Comparison of ENCODE assay signal across 21 mouse cellular contexts in genomic region chr1:154178541-154179155, GRCm38 (mm10). TPM values are rescaled to one million over a fixed set of nuclear protein-coding genes. Genes with fewer than 3 reads are reported as not detected.
DNase-seq lines count a peak whose midpoint lies in the region; ATAC-seq and TF ChIP-seq lines count a peak whose summit lies in the region.
"Had no signal": no experiment of that assay in that cellular context is flagged by ENCODE, and none has a peak within 500 bp of the region (broad histone marks: within the 10 kb centered on the region; RNA-seq: fewer than 3 reads in every experiment).

No protein-coding gene starts in this region.

- H3K4me3 ChIP-seq in lung, postnatal 0 days (ENCODE audit: low read depth, low read length) = no peak overlapping the region
- H3K4me3 ChIP-seq in intestine, postnatal 0 days (ENCODE audit: low read depth, low read length) = no peak overlapping the region
- no peak overlapping the region for H3K4me3 ChIP-seq in forebrain, embryonic 12.5 days (replicated peaks)
- H3K4me3 ChIP-seq: embryonic facial prominence, embryonic 12.5 days; heart, embryonic 13.5 days; hindbrain, embryonic 15.5 days had no signal

- in situ Hi-C loops in Patski (cut with MboI; ENCODE audit: low pct_unique_long_range_greater_than_20kb) = loop anchor here (5.0 kb wide), 1 partner anchor 96 kb away; no protein-coding TSS in a partner anchor

- no peak for TF ChIP-seq CTCF in lung, postnatal 0 days (IDR thresholded peaks at IDR 0.05)
- TF ChIP-seq CTCF in Patski (IDR thresholded peaks at IDR 0.05) = no peak
- TF ChIP-seq CTCF in intestine, postnatal 0 days (IDR thresholded peaks at IDR 0.05; ENCODE audit: low read depth) = no peak

- ATAC-seq in lung, postnatal 0 days = no peak
- peak; percentile 23 for ATAC-seq in Patski
- no peak for ATAC-seq in intestine, postnatal 0 days
- ATAC-seq in forebrain, embryonic 12.5 days (ENCODE audit: low FRiP score) = no peak
- ATAC-seq: forebrain, postnatal 0 days had no signal

- H3K9me3 ChIP-seq in lung, postnatal 0 days (ENCODE audit: low read length) = no peaks in the 10 kb centered on the region
- no peaks in the 10 kb centered on the region for H3K9me3 ChIP-seq in intestine, postnatal 0 days (ENCODE audit: control insufficient read depth)
- no peaks in the 10 kb centered on the region for H3K9me3 ChIP-seq in forebrain, embryonic 12.5 days
- H3K9me3 ChIP-seq: embryonic facial prominence, embryonic 12.5 days; heart, embryonic 13.5 days; hindbrain, embryonic 15.5 days had no signal

- WGBS in lung, postnatal 0 days = 73% methylated on average over 8 of the region's 8 CpGs
- 83% methylated on average over 8 of the region's 8 CpGs for WGBS in intestine, postnatal 0 days
- WGBS in forebrain, embryonic 12.5 days = 89% methylated on average over 8 of the region's 8 CpGs

- DNase-seq in lung, postnatal 0 days (ENCODE audit: low spot score) = peak; percentile 12
- DNase-seq in lung, postnatal 25 days (ENCODE audit: low spot score) = no peak
- no peak for DNase-seq in Patski (ENCODE audit: low read depth, low spot score)
- peak; percentile 76 for DNase-seq in adrenal gland, adult 8-10 months
- peak; percentile 43 to 65 for DNase-seq in adrenal gland, postnatal 36 days
- DNase-seq: cerebellum, adult 11 months; cerebellum, adult 8-10 months; cerebellum, postnatal 14 days; forebrain, postnatal 0 days; gastrocnemius, postnatal 14 days; heart, postnatal 36 days; kidney, adult 11 months had no signal

- H3K9ac ChIP-seq in lung, postnatal 0 days (replicated peaks; ENCODE audit: low read depth) = no peak overlapping the region
- no peak overlapping the region for H3K9ac ChIP-seq in intestine, postnatal 0 days (ENCODE audit: low read depth, low read length)
- no peak overlapping the region for H3K9ac ChIP-seq in forebrain, embryonic 12.5 days
- H3K9ac ChIP-seq: embryonic facial prominence, embryonic 12.5 days; forebrain, postnatal 0 days; heart, embryonic 13.5 days; hindbrain, embryonic 15.5 days had no signal

- H3K4me1 ChIP-seq in lung, postnatal 0 days (ENCODE audit: insufficient read depth, low read depth, low read length) = no peaks in the 10 kb centered on the region
- no peaks in the 10 kb centered on the region for H3K4me1 ChIP-seq in intestine, postnatal 0 days (replicated peaks; ENCODE audit: control insufficient read depth, insufficient read depth, low read length)
- H3K4me1 ChIP-seq in forebrain, embryonic 12.5 days = no peaks in the 10 kb centered on the region
- H3K4me1 ChIP-seq: heart, embryonic 13.5 days; hindbrain, embryonic 15.5 days had no signal

- no peaks in the 10 kb centered on the region for H3K27me3 ChIP-seq in lung, postnatal 0 days (replicated peaks; ENCODE audit: insufficient read depth, low read length)
- no peaks in the 10 kb centered on the region for H3K27me3 ChIP-seq in Patski
- H3K27me3 ChIP-seq in intestine, postnatal 0 days (replicated peaks; ENCODE audit: control insufficient read depth, insufficient read depth, low read length) = no peaks in the 10 kb centered on the region
- H3K27me3 ChIP-seq in forebrain, embryonic 12.5 days = no peaks in the 10 kb centered on the region
- H3K27me3 ChIP-seq: embryonic facial prominence, embryonic 12.5 days; hindbrain, embryonic 15.5 days had no signal

- no peak for TF ChIP-seq EP300 in lung, postnatal 0 days (IDR thresholded peaks at IDR 0.05)

- no peaks in the 10 kb centered on the region for H3K36me3 ChIP-seq in lung, postnatal 0 days (ENCODE audit: insufficient read depth, low read length)
- no peaks in the 10 kb centered on the region for H3K36me3 ChIP-seq in intestine, postnatal 0 days (ENCODE audit: control insufficient read depth, insufficient read depth)
- H3K36me3 ChIP-seq in forebrain, embryonic 12.5 days (replicated peaks) = no peaks in the 10 kb centered on the region
- H3K36me3 ChIP-seq: embryonic facial prominence, embryonic 12.5 days; heart, embryonic 13.5 days; hindbrain, embryonic 15.5 days had no signal

- CTCF ChIA-PET in Patski (lab: Charles Lee) = interaction anchor here (0.7 to 0.8 kb wide), 2 partner anchors 60 to 102 kb away, joined by 3 to 4 read pairs; no protein-coding TSS in a partner anchor

- H3K4me2 ChIP-seq in lung, postnatal 0 days (replicated peaks; ENCODE audit: low read depth, low read length) = no peak overlapping the region
- no peak overlapping the region for H3K4me2 ChIP-seq in intestine, postnatal 0 days (replicated peaks; ENCODE audit: low read depth)
- no peak overlapping the region for H3K4me2 ChIP-seq in forebrain, embryonic 12.5 days
- H3K4me2 ChIP-seq: embryonic facial prominence, embryonic 12.5 days; heart, embryonic 13.5 days; hindbrain, embryonic 15.5 days had no signal

- H3K27ac ChIP-seq in lung, postnatal 0 days (ENCODE audit: low read length) = no peak overlapping the region
- H3K27ac ChIP-seq in intestine, postnatal 0 days (ENCODE audit: low read depth, low read length) = no peak overlapping the region
- H3K27ac ChIP-seq in forebrain, embryonic 12.5 days = no peak overlapping the region
- H3K27ac ChIP-seq: embryonic facial prominence, embryonic 12.5 days; heart, embryonic 13.5 days; hindbrain, embryonic 15.5 days had no signal

- POLR2A ChIA-PET in Patski (lab: Charles Lee) = no interaction called here

RNA-seq across cellular contexts. Expression of gene Zfp648, which starts 22.3 kb away (rescaled TPM):
- not detected in 2 replicates for polyA plus RNA-seq in lung, postnatal 0 days (2015; fragmentation: Nextera tagmentation; extraction: Ambion mirVana)
- polyA plus RNA-seq in Patski (2021) = not detected
- under 1 TPM; 0.17 to 0.59 (median 0.36) TPM for total RNA-seq in adrenal gland, adult 8-10 months (2022)
- total RNA-seq in adrenal gland, postnatal 36 days (2021) = under 1 TPM in 1 of 2 experiments, not detected in 1; 0.43 TPM
- not detected in 2 replicates for polyA plus RNA-seq in intestine, postnatal 0 days (2015; fragmentation: Nextera tagmentation; extraction: Ambion mirVana)
- polyA plus RNA-seq in forebrain, embryonic 12.5 days (2016; fragmentation: Nextera tagmentation; extraction: Ambion mirVana) = not detected in 2 replicates
- total RNA-seq: ES-E14; gastrocnemius, adult 18-20 months; heart, postnatal 36 days had no signal
- polyA plus RNA-seq: forebrain, embryonic 11.5 days; heart, postnatal 0 days had no signal

Comparison
In these comparisons a context has a peak if more than half of its experiments do, and no peak if none do; other contexts are left out.
1. DNase-seq: peak in lung, postnatal 0 days (single experiment), adrenal gland, adult 8-10 months (single experiment) and adrenal gland, postnatal 36 days (2 of 2); none in lung, postnatal 25 days (single experiment) and Patski (single experiment).